Mouse (Mus musculus) testis, adult 2 months (tissue): ENCODE data around the gene Calr. TPM values are rescaled to one million over a fixed set of nuclear protein-coding genes. Genes with fewer than 3 reads are reported as not detected.

Experiments
- H3K27ac ChIP-seq: fragments of 200-500 bp; 2 replicates; pipeline ENCODE4 v1.5.1; 2012; ENCODE audit warnings: low read depth, low read length; ENCODE audit not compliant: control insufficient read depth, insufficient read depth
- H3K27me3 ChIP-seq: fragments of 200-500 bp; 2 replicates; pipeline ENCODE4 v1.6.1; 2012; ENCODE audit warnings: mild to moderate bottlenecking, low read length, moderate library complexity; ENCODE audit not compliant: control insufficient read depth, insufficient read depth
- H3K36me3 ChIP-seq: fragments of 200-500 bp; 2 replicates; pipeline ENCODE4 v1.6.1; 2012; ENCODE audit warnings: mild to moderate bottlenecking, low read length; ENCODE audit not compliant: control insufficient read depth, insufficient read depth
- H3K4me1 ChIP-seq: fragments of 200-500 bp; 2 replicates; pipeline ENCODE4 v1.6.1; 2012; ENCODE audit warnings: low read length; ENCODE audit not compliant: control insufficient read depth, insufficient read depth
- H3K4me3 ChIP-seq: fragments of 200-500 bp; 2 replicates; pipeline ENCODE4 v1.5.1; 2012; ENCODE audit warnings: low read depth, mild to moderate bottlenecking, low read length, moderate library complexity, mixed read lengths; ENCODE audit not compliant: control insufficient read depth
- CTCF ChIP-seq: fragments of 200-500 bp; IDR thresholded peaks from 2 replicates; pipeline ENCODE4 v1.5.1; 2012; ENCODE audit warnings: low read depth, mild to moderate bottlenecking, inconsistent platforms, low read length, moderate library complexity; ENCODE audit not compliant: control insufficient read depth, insufficient read depth, insufficient replicate concordance
- POLR2A ChIP-seq: fragments of 200-500 bp; IDR thresholded peaks from 2 replicates; pipeline ENCODE4 v1.6.1; 2012; ENCODE audit warnings: low read depth, mild to moderate bottlenecking, inconsistent platforms, low read length, moderate library complexity; ENCODE audit not compliant: control insufficient read depth
- polyA plus RNA-seq: library from polyadenylated mRNA; depleted of rRNA; stranded (reverse); fragments of >200 nt; gene quantifications from 2 replicates; pipeline ENCODE4 v1.2.3, GENCODE M21; 2012

Calr gene
- polyA plus RNA-seq, 1 experiment: 384 TPM

DNA sequence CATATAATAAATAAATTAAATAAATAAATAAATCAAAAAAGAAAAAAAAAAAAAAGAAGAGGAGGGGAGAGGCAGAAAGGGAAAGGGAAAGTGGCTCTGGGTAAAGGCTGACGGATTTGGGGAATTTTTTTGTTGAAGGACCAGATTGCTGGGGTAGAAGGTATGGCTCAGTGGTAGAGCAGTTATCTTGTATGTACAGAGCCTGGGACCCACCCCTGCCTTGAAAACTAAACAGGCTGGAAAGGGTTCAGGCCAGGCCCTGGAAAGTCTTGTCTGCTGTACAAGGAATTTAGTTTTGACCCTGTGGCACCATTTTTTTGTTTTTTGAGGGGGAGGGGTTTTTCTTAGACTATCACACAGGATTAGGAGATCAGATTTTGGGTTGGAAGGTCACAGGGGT is 32.2 kb upstream of the Calr start:
- TF ChIP-seq CTCF (no peak), POLR2A (no peak)
- H3K4me3 ChIP-seq: no peak overlapping the region
- no peaks in the 10 kb centered on the region for H3K27me3 ChIP-seq
- H3K27ac ChIP-seq: no peak overlapping the region
- H3K4me1 ChIP-seq: no peaks in the 10 kb centered on the region
- H3K36me3 ChIP-seq: no peaks in the 10 kb centered on the region

DNA sequence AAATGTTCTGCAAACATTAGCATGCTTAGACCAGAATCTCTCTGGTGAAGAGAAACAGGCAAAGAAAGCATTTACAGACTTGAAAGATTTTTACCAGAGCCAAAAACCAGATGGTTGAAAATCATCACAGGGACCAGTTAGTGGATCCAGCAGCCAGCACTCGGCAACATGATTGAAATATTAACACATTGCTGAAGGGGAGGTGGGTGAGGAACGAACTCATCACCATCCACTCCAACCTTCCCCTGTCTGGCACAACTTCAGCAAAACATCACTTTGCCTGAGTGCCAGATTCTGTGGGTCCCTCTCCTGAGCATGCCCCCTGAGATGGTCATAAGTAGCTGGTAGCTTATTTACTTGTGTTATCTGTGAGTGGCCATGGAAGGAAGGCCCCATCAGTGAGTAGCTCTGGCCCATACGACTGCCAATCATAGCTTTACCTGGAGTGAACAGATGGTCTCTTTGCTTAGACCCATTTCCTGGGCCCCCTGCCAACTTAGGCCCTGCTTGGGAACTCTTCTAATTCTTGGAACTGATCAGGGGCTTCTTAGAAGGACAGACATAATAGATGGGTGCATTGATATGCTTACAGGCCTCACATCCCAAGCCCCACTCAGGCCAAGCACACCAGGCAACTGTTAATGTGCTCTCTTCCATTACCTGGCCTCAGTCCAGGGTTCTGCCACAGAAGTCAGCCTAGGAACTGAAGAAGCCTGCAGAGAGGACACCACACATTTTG is 30.7 kb upstream of the Calr start:
- Histone ChIP-seq H3K27me3 (no peaks in the 10 kb centered on the region), H3K36me3 (no peaks in the 10 kb centered on the region), H3K27ac (no peak overlapping the region), H3K4me1 (peaks cover 5% of the 10 kb centered on the region), H3K4me3 (no peak overlapping the region)
- TF ChIP-seq CTCF: no peak
- no peak for TF ChIP-seq POLR2A

DNA sequence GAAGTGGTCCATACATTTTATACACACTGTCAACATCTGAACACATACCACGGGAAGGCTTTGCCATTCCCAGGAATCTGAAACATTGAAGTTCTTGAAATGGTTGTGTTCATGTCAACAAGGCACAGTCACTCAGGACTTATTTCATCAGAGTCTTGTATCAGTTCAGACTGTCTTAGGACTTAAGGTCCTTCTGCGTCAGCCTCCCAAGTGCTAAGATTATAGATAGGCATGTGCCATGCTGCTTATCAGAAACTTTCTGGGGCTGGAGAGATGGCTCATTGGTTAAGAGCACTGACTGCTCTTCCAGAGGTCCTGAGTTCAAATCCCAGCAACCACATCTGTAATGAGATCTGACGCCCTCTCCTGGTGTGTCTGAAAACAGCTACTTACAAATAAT is 27.6 kb upstream of the Calr start:
- H3K36me3 ChIP-seq: no peaks in the 10 kb centered on the region
- no peak overlapping the region for H3K4me3 ChIP-seq
- H3K27ac ChIP-seq: no peak overlapping the region
- TF ChIP-seq CTCF: no peak
- no peak for TF ChIP-seq POLR2A
- H3K27me3 ChIP-seq: no peaks in the 10 kb centered on the region
- H3K4me1 ChIP-seq: peaks cover 8% of the 10 kb centered on the region

DNA sequence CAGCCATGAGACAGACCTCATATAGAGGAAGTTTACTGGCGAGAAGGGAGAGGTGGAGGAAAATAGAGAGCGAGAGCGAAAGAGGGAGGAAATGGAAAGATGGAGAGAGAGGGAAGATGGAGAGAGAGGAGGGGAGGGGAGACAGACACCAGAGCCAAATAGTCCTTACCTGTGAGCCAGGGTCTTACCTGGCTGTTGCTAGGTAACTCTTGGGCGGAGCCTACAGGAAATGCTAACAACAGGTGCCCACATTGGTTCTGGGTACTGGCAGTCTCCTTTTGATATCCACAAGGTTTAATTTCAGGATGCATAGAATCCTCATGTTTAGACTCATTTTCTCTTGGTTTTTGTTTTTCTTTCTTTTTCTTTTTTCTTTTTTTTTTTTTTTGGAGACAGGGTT is 26.3 kb upstream of the Calr start:
- peak overlapping the region; percentile 97 for H3K27ac ChIP-seq

DNA sequence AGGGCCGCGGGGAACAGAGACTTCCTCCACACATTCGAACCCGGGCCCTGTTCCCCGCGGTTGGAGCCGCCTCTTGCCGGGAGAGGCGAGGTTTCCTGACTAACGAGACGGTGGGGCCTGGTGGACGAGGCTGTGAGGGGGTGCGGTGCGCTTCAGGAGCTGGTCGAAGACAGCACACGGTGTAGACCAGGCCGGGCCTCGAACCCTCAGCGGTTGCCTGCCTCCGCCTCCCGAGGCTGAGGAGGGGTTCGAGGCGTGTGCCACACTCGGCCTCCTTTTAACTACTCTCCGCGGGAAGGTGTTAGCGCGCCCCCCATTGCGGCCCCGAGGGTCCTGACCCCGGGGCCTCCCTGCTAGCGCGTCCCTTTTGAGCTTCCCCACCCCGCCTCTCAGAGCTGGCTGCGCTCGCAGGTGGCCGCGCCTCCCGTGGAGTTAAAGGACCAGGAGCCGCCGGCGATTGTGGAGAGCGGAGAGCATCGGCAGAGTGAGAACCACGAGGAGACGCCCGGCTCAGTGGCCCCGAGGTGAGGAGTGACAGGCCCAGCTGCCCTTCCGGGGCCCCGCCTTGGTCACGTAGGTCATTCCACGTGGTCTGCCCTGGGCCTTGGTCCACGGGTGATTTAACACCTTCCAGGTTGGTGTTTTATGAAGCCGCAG is 25.7 kb upstream of the Calr start:
- Histone ChIP-seq H3K27ac (peak overlapping the region; percentile 97), H3K27me3 (no peaks in the 10 kb centered on the region), H3K4me1 (peaks cover 8% of the 10 kb centered on the region), H3K36me3 (peaks cover 1% of the 10 kb centered on the region), H3K4me3 (peak overlapping the region; percentile 97)
- TF ChIP-seq POLR2A (no peak; the same call in 1 of the 2 replicates), CTCF (no peak)

More for the DNA sequence above, 26.3 kb upstream of the Calr start:
- peaks cover 1% of the 10 kb centered on the region for H3K36me3 ChIP-seq
- H3K4me1 ChIP-seq: peaks cover 8% of the 10 kb centered on the region
- no peaks in the 10 kb centered on the region for H3K27me3 ChIP-seq
- H3K4me3 ChIP-seq: peak overlapping the region; percentile 97
- TF ChIP-seq CTCF: no peak
- peak; percentile 19; the same call in 1 of the 2 replicates for TF ChIP-seq POLR2A

DNA sequence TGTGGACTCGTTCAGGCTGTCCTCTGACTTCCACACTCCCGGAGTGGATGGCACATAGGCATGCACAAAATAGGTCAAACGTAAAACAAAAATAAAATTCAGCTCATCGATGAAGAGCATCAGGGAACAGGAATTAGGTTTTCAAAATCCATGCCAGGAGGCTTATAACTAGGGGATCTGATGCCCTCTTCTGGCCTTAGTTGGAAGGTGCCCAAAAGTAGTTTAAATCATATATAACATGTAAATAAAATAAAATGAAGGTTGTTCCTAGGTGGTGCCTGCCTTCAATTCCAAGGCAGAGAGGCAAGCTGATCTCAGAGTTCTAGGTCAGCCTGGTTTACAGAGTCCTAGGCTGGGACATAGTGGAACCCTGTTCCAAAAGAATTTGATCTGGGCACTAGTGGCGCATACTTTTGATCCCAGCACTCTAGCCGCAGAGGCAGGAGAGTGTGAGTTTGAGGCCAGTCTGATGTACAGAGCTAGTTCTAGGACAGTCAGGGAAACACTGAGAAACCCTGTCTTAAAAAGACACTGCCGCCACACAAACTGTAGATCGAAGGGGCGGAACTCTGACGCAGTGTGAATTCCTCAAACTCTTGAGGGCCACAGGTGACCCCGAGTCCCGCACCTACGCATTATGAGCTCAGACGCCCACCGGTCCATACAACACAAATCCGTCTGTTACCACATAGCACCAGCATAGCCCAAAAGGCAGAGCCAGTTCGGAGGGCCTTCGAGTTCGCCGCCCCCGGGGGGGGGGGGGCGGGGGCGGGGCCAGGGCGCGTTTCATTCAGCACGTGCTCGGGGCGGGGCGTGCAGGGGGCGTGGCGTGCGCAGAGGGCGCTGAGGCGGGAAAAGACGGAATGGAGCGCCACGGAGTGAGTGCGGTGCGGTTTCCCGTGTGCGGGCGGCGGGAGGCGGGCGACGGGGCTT is 24.9 kb upstream of the Calr start, which contains the start of gene Syce2:
Syce2 (plus strand) TSS at position 736 of the 933 bp plus-strand sequence.
- Histone ChIP-seq H3K36me3 (peaks cover 1% of the 10 kb centered on the region), H3K4me3 (peak within 1 kb of the TSS; percentile 97), H3K27me3 (no peaks in the 10 kb centered on the region), H3K27ac (peak within 1 kb of the TSS; percentile 97), H3K4me1 (peaks cover 8% of the 10 kb centered on the region)
- TF ChIP-seq POLR2A (peak; percentile 86), CTCF (no peak)
